Mouse (Mus musculus): ENCODE results near the gene Elane.

Gene Elane

DNA sequence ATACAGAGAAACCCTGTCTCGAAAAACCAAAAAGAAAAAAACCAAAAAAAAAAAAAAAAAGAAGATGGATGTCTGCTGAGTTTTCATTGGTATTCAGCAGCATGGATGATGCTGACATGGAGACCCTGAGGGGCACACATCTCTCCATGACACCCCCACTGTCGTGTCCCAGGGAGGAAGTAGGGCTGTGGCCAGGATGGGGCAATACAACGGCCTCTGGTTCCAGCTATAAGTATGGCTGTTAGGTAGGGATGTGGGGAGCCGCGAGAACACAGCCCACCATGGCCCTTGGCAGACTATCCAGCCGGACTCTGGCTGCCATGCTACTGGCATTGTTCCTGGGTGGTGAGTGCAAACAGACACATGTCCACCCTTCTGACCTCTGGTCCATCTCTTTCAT is at the start of gene Elane:
TSS of gene Elane (plus strand) at position 194 of the 400 bp plus-strand sequence.
- no peak for DNase-seq (ENCODE audit: low read depth in 1 of 2, low spot score in 2 of 2)

- DNase-seq (ENCODE audit: low read depth in 1 of 2, low spot score in 2 of 2) = no peak
These were observed 49.1 kb upstream of the Elane start for GRCm38 (mm10) chr10:79836918-79837317.

- DNase-seq (ENCODE audit: low read depth in 1 of 2, low spot score in 2 of 2) = no peak
These were observed 47.9 kb upstream of the Elane start for GRCm38 (mm10) chr10:79838151-79838550.

DNA sequence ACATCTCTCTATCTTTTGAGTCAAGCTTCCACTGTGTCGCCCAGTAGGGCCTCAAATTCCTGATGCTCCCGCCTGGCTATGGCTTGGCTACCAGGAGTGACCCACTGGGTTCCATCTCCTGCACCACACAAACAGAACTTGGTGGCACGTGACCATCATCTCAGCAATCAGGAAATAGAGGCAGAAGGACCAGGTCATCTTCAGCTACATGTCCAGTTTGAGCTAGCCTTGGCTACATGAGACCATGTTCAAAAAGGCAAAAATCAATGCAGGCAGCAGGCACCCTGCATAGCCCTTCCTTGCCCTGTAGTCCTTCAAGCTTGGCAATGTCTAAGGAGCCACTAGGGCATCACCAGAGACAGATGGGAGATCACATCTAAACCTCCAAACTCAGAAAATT is 46.0 kb upstream of the Elane start:
- no peak for DNase-seq (ENCODE audit: low read depth in 1 of 2, low spot score in 2 of 2)

DNA sequence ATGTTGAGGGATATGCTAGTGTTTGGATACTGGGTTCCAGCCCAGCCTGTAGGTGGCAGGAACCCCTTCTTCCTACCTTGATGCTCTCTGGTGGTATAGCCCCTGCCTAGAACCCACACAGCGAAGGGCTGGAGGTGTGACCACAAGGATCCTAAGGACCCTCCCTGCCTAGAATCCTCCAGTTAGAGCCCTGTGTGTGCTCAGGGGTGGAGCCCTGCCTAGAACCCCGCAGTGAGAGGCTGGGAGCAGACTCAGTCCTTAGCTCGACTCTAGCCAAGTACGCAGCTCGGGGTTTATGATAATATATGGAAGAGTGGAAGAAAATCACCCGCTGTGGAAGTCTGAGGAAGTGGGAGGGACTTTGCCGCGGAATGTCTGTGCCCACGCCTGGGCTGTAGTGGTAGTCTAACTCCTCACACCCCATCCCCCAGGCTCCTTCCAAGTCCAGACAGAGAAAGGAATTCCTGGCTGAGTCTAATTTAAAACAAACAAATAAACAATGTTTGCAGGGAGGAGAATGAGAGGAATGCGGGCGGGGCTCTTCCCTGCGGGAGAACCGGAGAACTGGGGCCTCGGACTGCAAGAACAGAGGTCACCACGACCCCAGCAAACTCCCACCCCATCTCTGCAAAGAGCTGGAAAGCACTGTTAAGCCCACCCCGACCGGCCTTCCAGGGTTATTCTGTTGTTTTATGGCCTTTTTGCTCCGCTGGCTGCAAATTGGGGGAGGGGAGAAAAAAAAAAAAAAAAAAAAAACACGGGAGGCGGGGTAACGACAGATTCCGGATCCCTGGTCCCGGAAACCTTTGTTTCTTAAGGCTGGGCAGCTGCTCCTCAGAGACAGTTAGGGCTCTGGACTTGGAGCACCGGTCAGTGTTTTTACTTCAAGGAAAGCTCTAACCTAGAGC is 45.1 kb upstream of the Elane start:
- DNase-seq (ENCODE audit: low read depth in 1 of 2, low spot score in 2 of 2) = no peak

- no peak for DNase-seq (ENCODE audit: low read depth in 1 of 2, low spot score in 2 of 2)
These were observed 43.7 kb upstream of the Elane start for GRCm38 (mm10) chr10:79842322-79842721.

DNA sequence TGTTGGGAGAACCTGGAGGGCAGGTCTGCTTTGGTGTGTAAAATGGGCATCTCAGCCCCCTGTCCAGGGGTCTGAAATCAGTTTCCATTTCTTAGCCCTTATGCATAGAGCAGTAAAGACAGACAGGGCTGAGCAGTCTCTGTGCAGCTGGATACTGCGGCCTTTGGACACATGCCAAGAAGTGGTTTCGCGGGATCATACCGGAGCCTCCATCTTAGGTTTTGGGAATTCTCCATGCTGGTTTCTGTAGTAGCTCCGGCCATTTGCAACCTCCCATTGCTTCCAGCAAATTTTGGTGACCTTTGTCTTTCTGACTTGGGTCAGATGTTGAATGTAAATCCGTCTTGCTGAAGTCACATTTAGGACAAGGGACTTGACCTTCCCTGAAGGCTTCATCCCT is 42.6 kb upstream of the Elane start:
- DNase-seq (ENCODE audit: low read depth in 1 of 2, low spot score in 2 of 2) = no peak

DNA sequence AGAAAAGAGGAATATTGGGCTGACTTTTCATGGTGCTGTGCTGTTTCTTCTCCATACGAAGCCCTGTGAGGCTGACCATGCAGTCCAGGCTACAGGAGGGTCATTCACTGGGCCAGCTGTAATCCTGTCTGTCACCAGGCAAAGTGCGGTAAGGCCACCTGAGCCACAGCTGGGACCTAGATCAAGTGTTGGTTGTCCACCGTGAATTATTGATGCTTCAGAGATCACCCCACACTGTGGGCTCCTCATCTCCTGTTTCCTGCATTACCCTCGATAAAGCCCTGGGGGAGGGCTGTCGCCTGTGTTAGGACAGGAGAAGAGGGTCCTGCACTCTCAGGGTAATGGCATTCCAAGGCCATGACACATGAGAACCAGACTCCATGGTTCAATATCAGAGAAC is 39.5 kb upstream of the Elane start:
- DNase-seq (ENCODE audit: low read depth in 1 of 2, low spot score in 2 of 2) = no peak

DNA sequence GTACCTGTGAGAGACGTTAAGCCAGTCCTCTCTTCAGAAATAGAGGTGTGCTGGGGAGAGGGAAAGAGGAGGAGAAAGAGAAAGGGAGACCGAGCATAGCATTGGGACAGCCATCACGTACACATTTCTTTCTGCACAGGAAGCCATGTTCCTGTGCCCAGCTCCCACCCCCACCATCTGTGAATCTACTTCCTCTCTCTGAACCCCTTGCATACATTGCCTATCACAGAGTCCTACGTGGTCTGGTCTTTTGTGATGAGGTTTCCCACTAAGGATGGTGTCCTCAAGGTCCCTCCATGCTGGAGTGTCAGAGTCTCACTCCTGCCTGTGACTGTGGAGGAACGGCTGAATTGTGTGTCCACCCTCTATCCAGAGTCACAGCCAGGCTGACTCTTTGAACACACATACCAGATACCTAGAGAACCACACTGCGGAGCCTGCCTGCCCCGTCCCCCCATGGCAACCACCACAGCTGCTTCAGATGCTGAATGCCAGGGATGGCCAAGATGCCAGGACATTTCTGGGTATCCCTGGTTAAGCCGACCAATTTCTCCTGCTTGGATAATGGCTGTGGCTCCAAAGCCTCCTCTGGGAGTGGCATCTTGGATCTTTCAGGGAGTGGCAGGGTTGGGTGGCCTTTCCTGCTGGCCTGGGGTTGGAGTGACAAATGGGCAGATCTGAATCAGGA is 36.0 kb upstream of the Elane start:
- no peak for DNase-seq (ENCODE audit: low read depth in 1 of 2, low spot score in 2 of 2)

DNA sequence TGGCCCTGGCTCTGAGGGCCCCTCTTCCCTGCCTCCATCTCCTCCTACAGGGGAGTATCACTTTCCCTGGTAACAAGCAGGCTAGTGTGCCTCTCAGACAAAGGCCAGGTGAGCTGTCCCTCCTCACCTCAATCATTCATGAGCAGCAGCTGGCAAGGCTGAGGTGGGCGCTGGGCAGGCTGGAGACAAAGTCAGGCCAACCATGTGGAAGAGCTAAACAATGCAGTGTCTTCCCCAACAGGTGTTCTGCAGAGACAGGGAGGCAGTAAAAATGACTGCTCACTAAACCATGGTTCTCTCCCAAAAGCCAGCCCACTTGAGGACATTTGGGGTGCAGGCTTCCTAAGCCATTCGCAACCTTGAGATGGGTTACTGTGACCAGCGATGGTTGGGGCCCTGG is 34.4 kb upstream of the Elane start:
- DNase-seq (ENCODE audit: low read depth in 1 of 2, low spot score in 2 of 2) = no peak

DNA sequence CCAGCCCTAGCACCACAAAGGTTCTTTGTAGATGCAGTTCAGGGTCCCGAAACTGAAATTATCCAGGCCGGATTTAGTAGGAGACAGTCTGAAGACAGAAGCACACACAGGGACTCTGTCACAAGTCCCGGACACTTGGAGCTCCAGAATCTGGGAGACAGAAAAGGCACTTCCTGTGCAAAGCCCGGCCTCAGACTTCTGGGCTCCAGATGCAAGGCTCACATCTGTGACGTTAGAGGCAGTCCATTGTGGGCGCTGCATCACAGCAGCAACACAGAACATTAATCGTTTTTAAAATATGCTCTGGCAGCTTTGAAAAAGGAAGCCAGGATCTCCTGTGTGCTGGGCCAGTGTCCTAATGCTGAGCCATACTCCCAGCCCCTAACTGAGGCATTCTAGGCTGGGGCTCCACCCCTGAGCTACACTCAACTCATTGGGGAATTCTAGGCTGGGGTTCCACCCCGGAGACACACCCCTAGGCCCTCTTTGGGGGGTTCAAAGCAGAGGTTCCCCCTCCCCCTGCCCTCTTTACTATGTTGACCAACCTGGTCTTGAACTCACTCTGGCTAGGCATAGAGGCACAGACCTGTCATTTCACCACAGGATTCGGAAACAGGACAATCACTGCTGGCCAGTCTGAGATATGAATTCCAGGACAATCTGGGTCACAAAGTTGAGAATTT is 33.8 kb upstream of the Elane start:
- no peak for DNase-seq (ENCODE audit: low read depth in 1 of 2, low spot score in 2 of 2)

GRCm38 (mm10) chr10:79852827-79853226 is 33.2 kb upstream of the Elane start:
- no peak for DNase-seq (ENCODE audit: low read depth in 1 of 2, low spot score in 2 of 2)

DNA sequence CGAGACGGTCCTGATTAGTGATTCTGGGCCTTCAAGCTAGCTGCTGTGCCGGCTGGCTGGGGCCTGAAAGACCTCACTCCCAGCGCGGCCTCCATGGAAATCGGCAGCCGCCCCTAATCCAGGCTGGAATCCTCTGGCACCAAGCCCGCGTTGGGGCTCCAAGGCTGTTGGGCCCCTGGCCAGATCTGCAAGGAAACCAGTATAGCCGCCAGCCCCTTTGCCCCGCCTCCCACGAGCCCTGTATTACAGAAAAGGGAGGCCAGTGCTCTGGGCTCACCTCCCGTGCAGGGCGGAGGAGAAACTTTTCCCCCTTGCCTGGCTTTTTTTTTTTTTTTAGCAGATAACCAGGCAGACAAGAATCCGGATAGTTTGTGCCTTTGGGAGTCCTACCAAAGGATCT is 32.7 kb upstream of the Elane start:
- DNase-seq (ENCODE audit: low read depth in 1 of 2, low spot score in 2 of 2) = no peak

- peak; percentile 96 to 97 for DNase-seq (ENCODE audit: low read depth in 1 of 2, low spot score in 2 of 2)
These were observed 31.9 kb upstream of the Elane start, which contains the start of gene Ptbp1 for GRCm38 (mm10) chr10:79853860-79854795. Gene Ptbp1 (plus strand): TSS chr10:79854427.

DNA sequence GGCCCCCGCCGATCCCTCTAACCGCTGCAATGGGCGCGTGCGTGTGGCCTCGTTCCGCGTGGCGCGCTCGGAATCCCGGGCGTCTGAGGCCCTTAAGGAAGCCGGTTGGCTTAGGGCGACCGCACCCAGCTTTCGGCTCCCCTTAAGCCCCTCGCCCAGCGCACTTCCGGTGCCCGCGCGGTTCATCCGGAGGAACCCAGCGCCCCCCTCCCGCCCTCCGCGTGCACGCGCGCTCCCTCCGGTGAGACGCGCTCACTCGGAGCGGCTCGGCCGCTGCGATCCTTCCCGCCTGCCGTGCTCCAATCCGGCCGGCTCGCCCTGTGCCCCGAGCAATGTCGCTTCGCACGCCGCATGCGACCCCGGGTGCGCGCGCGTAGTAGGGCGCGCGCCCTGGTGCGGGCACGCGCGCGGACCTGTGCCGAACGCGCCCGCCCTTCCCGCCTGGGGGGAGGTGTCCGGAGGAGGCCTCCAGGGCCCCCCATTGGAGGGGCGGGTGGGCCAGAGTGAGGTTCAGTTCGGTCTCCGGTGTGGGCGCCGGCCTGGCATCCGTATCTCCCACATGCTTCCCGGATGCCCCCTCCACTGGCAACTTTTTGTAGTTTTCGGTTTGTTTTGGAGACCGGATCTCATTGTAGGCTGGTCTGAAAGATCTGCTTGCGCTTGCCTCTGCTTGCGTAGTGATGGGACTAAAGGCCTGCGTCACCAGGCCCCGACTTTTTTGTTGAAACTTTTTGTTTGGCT is 31.1 kb upstream of the Elane start:
- no peak for DNase-seq (ENCODE audit: low read depth in 1 of 2, low spot score in 2 of 2)

- no peak for DNase-seq (ENCODE audit: low read depth in 1 of 2, low spot score in 2 of 2)
These were observed 30.4 kb upstream of the Elane start for GRCm38 (mm10) chr10:79855558-79856184.

- no peak for DNase-seq (ENCODE audit: low read depth in 1 of 2, low spot score in 2 of 2)
These were observed 29.8 kb upstream of the Elane start for GRCm38 (mm10) chr10:79856280-79856679.

GRCm38 (mm10) chr10:79856704-79857451 is 29.2 kb upstream of the Elane start:
- no peak for DNase-seq (ENCODE audit: low read depth in 1 of 2, low spot score in 2 of 2)

GRCm38 (mm10) chr10:79857452-79857811 is 28.6 kb upstream of the Elane start:
- DNase-seq (ENCODE audit: low read depth in 1 of 2, low spot score in 2 of 2) = peak in 1 of 2 experiments; percentile 47
